Mouse (Mus musculus) heart, embryonic 14.5 days (tissue): ENCODE measurements around the gene Sat1. TPM values are rescaled to one million over a fixed set of nuclear protein-coding genes. Genes with fewer than 3 reads are reported as not detected.

Source experiments
- ATAC-seq: fragments of 200-750 bp; cut with Nextera tagmentation; 2 replicates; pipeline ENCODE4 v1.8.0; 2017; ENCODE audit warnings: low read depth, moderate TSS enrichment; ENCODE audit not compliant: insufficient number of reproducible peaks, insufficient read depth, low FRiP score
- H3K27ac ChIP-seq, 2 experiments: fragments of 200-500 bp in 1 of 2; fragments of 300-500 bp in 1 of 2; sonication (generic) in 1 of 2; replicated peaks in 1 of 2; 2 replicates each; pipeline ENCODE4 v1.5.1; 2012 to 2014; ENCODE audit warnings: low read depth in 2 of 2, low read length in 2 of 2, control low read depth in 1 of 2, mild to moderate bottlenecking in 1 of 2, mixed read lengths in 1 of 2; ENCODE audit not compliant: control insufficient read depth in 1 of 2, insufficient read depth in 1 of 2
- H3K27me3 ChIP-seq: fragments of 300-500 bp; sonication (generic); 2 replicates; pipeline ENCODE4 v1.6.1; 2014; ENCODE audit warnings: mild to moderate bottlenecking, low read length, control low read depth; ENCODE audit not compliant: control insufficient read depth, insufficient read depth
- H3K36me3 ChIP-seq: fragments of 300-500 bp; sonication (generic); 2 replicates; pipeline ENCODE4 v1.6.1; 2014; ENCODE audit warnings: mild to moderate bottlenecking, control low read depth, low read length, mixed read lengths; ENCODE audit not compliant: control insufficient read depth, insufficient read depth
- H3K4me1 ChIP-seq, 2 experiments: fragments of 200-500 bp in 1 of 2; fragments of 300-500 bp in 1 of 2; sonication (generic) in 1 of 2; 2 replicates each; pipeline ENCODE4 v1.6.1; 2012 to 2014; ENCODE audit warnings: low read length in 2 of 2, control low read depth in 1 of 2, mixed read lengths in 1 of 2; ENCODE audit not compliant: control insufficient read depth in 2 of 2, insufficient read depth in 2 of 2
- H3K4me2 ChIP-seq: fragments of 300-500 bp; sonication (generic); 2 replicates; pipeline ENCODE4 v1.6.1; 2014; ENCODE audit warnings: mild to moderate bottlenecking, low read length
- H3K4me3 ChIP-seq, 2 experiments: fragments of 200-500 bp in 1 of 2; fragments of 300-500 bp in 1 of 2; sonication (generic) in 1 of 2; 2 replicates each; pipeline ENCODE4 v1.5.1; 2012 to 2014; ENCODE audit warnings: low read length in 2 of 2, mild to moderate bottlenecking in 2 of 2, control low read depth in 1 of 2, low read depth in 1 of 2, moderate library complexity in 1 of 2; ENCODE audit not compliant: control insufficient read depth in 1 of 2, insufficient read depth in 1 of 2
- H3K9ac ChIP-seq: fragments of 300-500 bp; sonication (generic); 2 replicates; pipeline ENCODE4 v1.6.1; 2014; ENCODE audit warnings: mild to moderate bottlenecking, low read length
- H3K9me3 ChIP-seq: fragments of 300-500 bp; sonication (generic); 2 replicates; pipeline ENCODE4 v1.6.1; 2016; ENCODE audit warnings: low read length, control low read depth; ENCODE audit not compliant: control insufficient read depth
- WGBS: fragments of 180-500 bp; shearing (Covaris S2); extraction: QIAGEN DNeasy Blood & Tissue Kit; methylation state at CpG from one replicate; pipeline ENCODE4 v1.1.7; 2014; 5-methylcytosine and 5-hydroxymethylcytosine counted together
- polyA plus RNA-seq: library from polyadenylated mRNA; unstranded; fragments of >200 nt; fragmentation: Nextera tagmentation; extraction: Ambion mirVana; gene quantifications from 2 replicates; pipeline ENCODE4 v1.2.1, GENCODE M21; 2014

Sat1 gene
- polyA plus RNA-seq, 1 experiment from 2014 or later = 132 TPM

- Histone ChIP-seq H3K9ac (no peak overlapping the region), H3K4me2 (no peak overlapping the region), H3K36me3 (no peaks in the 10 kb centered on the region), H3K27me3 (no peaks in the 10 kb centered on the region), H3K4me1 (no peaks in the 10 kb centered on the region), H3K9me3 (no peaks in the 10 kb centered on the region), H3K4me3 (no peak overlapping the region), H3K27ac (no peak overlapping the region)
- WGBS = 53% methylated on average over 1 of the region's 1 CpGs
- no peak for ATAC-seq
These were observed 52.7 kb downstream of the Sat1 start for GRCm38 (mm10) chrX:155163553-155163952.

Other genes starting within 250 kb of the Sat1 start
- gene Magea8, start 220.6 kb downstream of the Sat1 start, polyA plus RNA-seq = not detected in 2 replicates
- gene Magea5, start 153.3 kb downstream of the Sat1 start, polyA plus RNA-seq = not detected in 2 replicates
- gene Magea1, start 126.7 kb downstream of the Sat1 start, polyA plus RNA-seq = not detected in 2 replicates
- not detected in 2 replicates for gene Magea2, start 122.8 kb downstream of the Sat1 start, polyA plus RNA-seq
- gene Cldn34b2, start 88.0 kb downstream of the Sat1 start, polyA plus RNA-seq = not detected in 2 replicates
- gene Acot9, start 46.0 kb upstream of the Sat1 start, polyA plus RNA-seq = 42.0 and 44.9 TPM in 2 replicates
- gene Prdx4, start 124.3 kb upstream of the Sat1 start, polyA plus RNA-seq = 298 and 307 TPM in 2 replicates